Mouse (Mus musculus): Measurements from ENCODE around the gene Stk36.

Stk36 gene

DNA sequence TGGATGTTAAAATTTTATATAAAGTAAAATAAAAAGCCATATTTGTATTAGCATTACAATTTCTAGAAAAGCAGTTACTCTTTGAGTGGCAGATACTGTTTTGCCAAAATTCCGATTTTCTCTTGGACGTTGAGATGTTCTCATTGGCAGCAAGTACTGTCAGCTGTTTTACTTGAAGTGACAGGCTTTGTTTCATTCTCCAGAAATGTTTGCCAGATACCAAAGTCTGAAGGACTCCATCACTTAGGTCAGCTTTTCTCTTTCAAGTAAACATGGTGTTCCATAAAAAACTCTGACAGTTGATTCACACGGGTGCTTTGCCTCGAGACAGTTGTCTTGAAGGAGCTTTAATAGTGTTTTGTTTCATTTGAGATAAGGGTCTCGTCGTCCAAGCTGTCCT is 63.9 kb downstream of the Stk36 start:
- DNase-seq (ENCODE audit: low read depth in 2 of 2, low spot score in 2 of 2): no peak

DNA sequence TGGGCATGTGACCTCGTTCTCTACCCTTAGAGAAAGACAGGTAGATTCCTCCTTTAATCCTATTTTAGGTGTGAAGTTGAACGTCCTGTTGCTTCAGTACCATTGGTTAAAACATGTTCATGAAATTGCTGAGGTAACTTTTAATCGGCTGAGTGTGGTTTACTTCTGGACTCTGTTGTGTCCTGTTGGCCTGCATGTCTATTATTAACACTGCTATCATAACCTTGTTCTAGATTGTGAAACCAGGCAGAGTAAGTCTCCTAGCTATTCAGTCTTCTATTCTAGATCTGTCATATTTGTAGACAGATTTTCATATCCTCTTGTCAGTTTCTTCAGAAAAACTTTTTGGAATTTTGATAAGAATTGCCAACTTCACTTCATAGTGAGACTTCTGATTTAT is 67.1 kb downstream of the Stk36 start:
- DNase-seq (ENCODE audit: low read depth in 2 of 2, low spot score in 2 of 2): no peak

DNA sequence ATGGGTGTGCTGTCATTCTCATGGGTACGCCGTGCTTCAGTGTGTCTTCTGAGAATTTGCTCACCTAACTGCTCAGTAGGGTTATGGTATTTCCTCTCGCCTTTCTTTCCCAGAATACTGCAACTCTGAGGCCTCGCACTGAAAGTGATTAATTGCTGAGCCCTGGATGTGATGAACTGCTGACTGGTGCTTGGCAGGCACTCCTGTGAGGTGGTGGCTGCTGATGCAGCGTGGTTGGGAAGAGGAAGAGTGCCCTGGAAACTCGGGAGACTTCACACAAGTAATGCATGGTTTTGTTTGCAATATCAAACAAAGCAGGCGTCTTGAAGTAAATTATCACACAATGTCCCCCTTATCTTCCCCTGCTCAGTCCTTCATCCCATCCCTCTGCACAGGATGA is 71.5 kb downstream of the Stk36 start:
- DNase-seq (ENCODE audit: low read depth in 2 of 2, low spot score in 2 of 2): no peak

DNA sequence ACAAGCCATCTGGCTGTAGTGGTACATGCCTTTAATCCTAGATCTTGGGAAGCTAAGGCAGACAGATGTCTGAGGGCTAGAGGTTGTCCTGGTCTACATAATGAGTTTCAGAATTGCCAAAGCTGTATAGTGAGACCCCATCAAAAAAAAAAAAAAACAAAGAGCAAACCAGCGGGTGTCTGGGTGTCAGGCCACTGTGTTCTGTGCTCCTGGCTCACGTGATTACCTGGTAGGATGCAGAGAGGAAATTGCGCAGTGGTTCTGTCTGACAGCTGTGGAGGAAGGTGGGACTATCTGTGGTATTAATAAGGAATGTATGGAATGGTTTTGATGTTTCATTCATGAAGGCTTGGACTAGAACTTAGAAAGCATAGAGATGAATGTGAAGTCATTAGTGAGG is 75.6 kb downstream of the Stk36 start:
- DNase-seq (ENCODE audit: low read depth in 2 of 2, low spot score in 2 of 2): no peak

DNA sequence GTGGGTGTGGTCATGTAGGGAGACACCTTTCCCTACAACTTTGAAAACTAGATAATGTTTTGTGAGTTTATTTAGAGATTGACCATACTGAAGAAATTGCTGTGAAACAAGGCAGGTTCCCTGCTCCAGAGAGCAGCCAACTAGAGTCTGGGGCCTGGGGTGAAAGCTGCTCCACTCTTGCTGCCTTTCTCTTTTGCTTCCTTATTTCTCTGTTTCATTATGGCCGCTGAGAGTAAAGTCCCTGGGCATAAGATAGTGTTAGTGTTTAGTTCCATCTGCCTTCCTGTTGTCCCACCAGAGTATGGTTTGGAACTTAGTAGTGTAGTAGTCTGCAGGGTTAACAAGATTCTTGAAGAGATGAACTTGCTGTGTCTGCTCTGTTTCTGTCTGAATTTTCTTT is 76.6 kb downstream of the Stk36 start:
- DNase-seq (ENCODE audit: low read depth in 2 of 2, low spot score in 2 of 2): no peak

All from CD8-positive naive resting alpha-beta T cell, adult 2 months (primary cell).